Mouse (Mus musculus): Measurements from ENCODE around the gene Homer3.
A peak's percentile ranks its signal among the peaks of the same experiment; 100 is the strongest.

Homer3 gene

GRCm38 (mm10) chr8:70282603-70283135 lies at the start of gene Homer3:
TSS of gene Homer3 (plus strand) at chr8:70282827.
- DNase-seq, result peak; percentile 60

- DNase-seq, result no peak
Measured at GRCm38 (mm10) chr8:70233606-70234005, 49.0 kb upstream of the Homer3 start.

GRCm38 (mm10) chr8:70234080-70234780 lies 48.4 kb upstream of the Homer3 start, which contains the start of the genes Sugp2 and Armc6:
TSS of gene Sugp2 (plus strand) at chr8:70234226.
TSS of gene Armc6 (minus strand) at chr8:70234466.
- peak; percentile 96 for DNase-seq

GRCm38 (mm10) chr8:70234781-70235128 lies 47.9 kb upstream of the Homer3 start:
- DNase-seq, result no peak

GRCm38 (mm10) chr8:70237842-70238241 lies 44.8 kb upstream of the Homer3 start:
- no peak for DNase-seq

GRCm38 (mm10) chr8:70240642-70241041 lies 42.0 kb upstream of the Homer3 start:
- no peak for DNase-seq

- no peak for DNase-seq
Measured at GRCm38 (mm10) chr8:70246622-70247021, 36.0 kb upstream of the Homer3 start.

- no peak for DNase-seq
Measured at GRCm38 (mm10) chr8:70247841-70248240, 34.8 kb upstream of the Homer3 start.

GRCm38 (mm10) chr8:70254628-70255027 lies 28.0 kb upstream of the Homer3 start:
- DNase-seq, result no peak

GRCm38 (mm10) chr8:70257456-70257855 lies 25.2 kb upstream of the Homer3 start:
- DNase-seq, result peak; percentile 73

- DNase-seq, result no peak
Measured at GRCm38 (mm10) chr8:70258600-70258999, 24.0 kb upstream of the Homer3 start.

- no peak for DNase-seq
Measured at GRCm38 (mm10) chr8:70259043-70259442, 23.6 kb upstream of the Homer3 start.

- DNase-seq, result no peak
Measured at GRCm38 (mm10) chr8:70267674-70268073, 15.0 kb upstream of the Homer3 start.

GRCm38 (mm10) chr8:70268311-70268710 lies 14.3 kb upstream of the Homer3 start:
- peak; percentile 29 for DNase-seq

GRCm38 (mm10) chr8:70268799-70269565 lies 13.6 kb upstream of the Homer3 start:
- DNase-seq, result no peak

GRCm38 (mm10) chr8:70272949-70273348 lies 9.7 kb upstream of the Homer3 start:
- no peak for DNase-seq

- DNase-seq, result no peak
Measured at GRCm38 (mm10) chr8:70274350-70274749, 8.3 kb upstream of the Homer3 start.

GRCm38 (mm10) chr8:70276476-70276875 lies 6.2 kb upstream of the Homer3 start:
- DNase-seq, result no peak

GRCm38 (mm10) chr8:70278175-70278574 lies 4.5 kb upstream of the Homer3 start:
- no peak for DNase-seq

GRCm38 (mm10) chr8:70279266-70279665 lies 3.4 kb upstream of the Homer3 start:
- DNase-seq, result peak; percentile 41

- DNase-seq, result no peak
Measured at GRCm38 (mm10) chr8:70281001-70281400, 1.6 kb upstream of the Homer3 start.

- DNase-seq, result no peak
Measured at GRCm38 (mm10) chr8:70283136-70284077, 780 bp downstream of the Homer3 start.

- DNase-seq, result no peak
Measured at GRCm38 (mm10) chr8:70284421-70284820, 1.8 kb downstream of the Homer3 start.
